Mouse (Mus musculus): ENCODE results near the gene Ankle1.

GRCm38 (mm10) chr8:71379512-71380075 lies 26.2 kb upstream of the Ankle1 start:
- TF ChIP-seq GATA1 (IDR thresholded peaks at IDR 0.05; ENCODE audit: borderline replicate concordance, low read length) = no peak
- TF ChIP-seq FLI1 (IDR thresholded peaks at IDR 0.05; ENCODE audit: low read length) = no peak

Data from megakaryocyte, embryonic 14.5 days (primary cell).